Mouse (Mus musculus): ENCODE measurements at regions not wholly inside any gene's neighbourhood (a gene's known extent, or its start where the extent isn't known, plus 50 kb on each side); places are given as distances from the start of the nearest gene placed in this dataset.

DNA sequence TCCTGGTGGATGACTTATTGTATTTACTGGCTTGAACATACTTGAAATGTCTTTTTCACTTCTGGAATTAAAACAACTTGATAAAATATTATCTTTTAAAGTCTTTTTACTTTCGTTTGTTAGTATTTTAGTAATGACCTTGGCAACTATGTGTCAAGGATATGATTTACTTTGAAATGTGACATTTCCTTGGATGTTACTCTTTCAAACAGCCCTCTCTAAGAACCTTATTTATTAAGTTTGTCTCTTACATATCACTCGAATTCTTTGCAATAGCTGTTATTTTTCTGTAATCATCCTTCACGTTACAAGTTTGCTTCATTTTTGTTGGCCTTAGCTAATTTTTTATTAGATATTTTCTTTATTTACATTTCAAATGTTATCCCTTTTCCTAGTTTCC is 469.8 kb downstream of the Eepd1 start:
- no peak for DNase-seq

- DNase-seq = peak; percentile 44
These were observed 477.7 kb downstream of the Eepd1 start for GRCm38 (mm10) chr9:25959082-25959481.

DNA sequence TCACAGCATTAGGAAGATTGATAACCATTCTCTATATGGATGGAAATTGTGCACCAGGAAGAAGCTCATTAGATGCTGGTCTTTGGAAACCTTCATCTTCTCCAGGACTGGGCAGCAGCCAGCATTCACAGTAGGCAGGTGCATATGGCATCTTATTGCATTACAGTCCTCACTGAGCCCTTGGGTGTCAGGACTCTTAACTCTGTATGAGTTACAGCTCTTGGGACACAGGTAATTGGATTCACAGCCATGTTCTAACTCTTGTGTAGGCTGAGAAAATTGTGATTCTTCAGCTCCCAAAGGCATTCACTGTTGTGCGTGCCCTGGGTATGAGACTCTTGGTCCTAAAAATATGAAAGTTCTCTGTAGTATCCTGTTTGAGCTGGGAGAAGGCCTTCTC is 504.1 kb downstream of the Eepd1 start:
- no peak for DNase-seq

GRCm38 (mm10) chr9:25985920-25986319 is 504.6 kb downstream of the Eepd1 start:
- no peak for DNase-seq

DNA sequence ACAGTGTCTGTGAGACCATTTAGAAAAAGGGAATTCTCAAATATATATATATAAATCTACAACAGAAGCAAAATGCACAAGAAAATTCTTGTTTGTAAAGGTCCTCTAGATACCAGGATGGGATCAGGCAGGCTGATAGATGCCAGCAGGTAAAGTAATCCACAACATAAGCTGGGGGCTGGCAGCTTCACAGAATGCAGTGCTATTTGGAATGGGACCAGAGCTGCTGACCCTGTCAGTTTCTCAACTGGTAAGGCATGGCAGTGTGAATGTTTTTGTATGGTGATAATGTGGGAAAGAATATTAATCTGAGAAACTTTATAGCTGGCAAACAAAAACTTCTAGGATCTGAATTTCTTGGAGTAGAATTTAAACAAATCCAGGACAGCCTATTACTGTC is 520.5 kb downstream of the Eepd1 start:
- no peak for DNase-seq
